Mouse (Mus musculus) limb, embryonic 12.5 days (tissue): Measurements from ENCODE around the gene Bend4. TPM values are rescaled to one million over a fixed set of nuclear protein-coding genes. Genes with fewer than 3 reads are reported as not detected.

Source experiments
- ATAC-seq: fragments of 200-750 bp; cut with Nextera tagmentation; 2 replicates; pipeline ENCODE4 v1.8.0; 2017; ENCODE audit warnings: low read depth, moderate TSS enrichment; ENCODE audit not compliant: insufficient number of reproducible peaks, insufficient read depth, low FRiP score, low TSS enrichment
- H3K27ac ChIP-seq: fragments of 300-500 bp; sonication (generic); 2 replicates; pipeline ENCODE4 v1.5.1; 2016; ENCODE audit warnings: mild to moderate bottlenecking, moderate library complexity
- H3K27me3 ChIP-seq: fragments of 300-500 bp; sonication (generic); 2 replicates; pipeline ENCODE4 v1.6.1; 2016; ENCODE audit warnings: mild to moderate bottlenecking, moderate library complexity
- H3K36me3 ChIP-seq: fragments of 300-500 bp; sonication (generic); 2 replicates; pipeline ENCODE4 v1.6.1; 2016; ENCODE audit warnings: mild to moderate bottlenecking, moderate library complexity
- H3K4me1 ChIP-seq: fragments of 300-500 bp; sonication (generic); replicated peaks from 2 replicates; pipeline ENCODE4 v1.6.1; 2016
- H3K4me2 ChIP-seq: fragments of 300-500 bp; sonication (generic); 2 replicates; pipeline ENCODE4 v1.6.1; 2016; ENCODE audit warnings: mild to moderate bottlenecking, moderate library complexity
- H3K4me3 ChIP-seq: fragments of 300-500 bp; sonication (generic); replicated peaks from 2 replicates; pipeline ENCODE4 v1.5.1; 2016; ENCODE audit warnings: mild to moderate bottlenecking
- H3K9ac ChIP-seq: fragments of 300-500 bp; sonication (generic); replicated peaks from 2 replicates; pipeline ENCODE4 v1.6.1; 2016; ENCODE audit warnings: mild to moderate bottlenecking, moderate library complexity
- H3K9me3 ChIP-seq: fragments of 300-500 bp; sonication (generic); 2 replicates; pipeline ENCODE4 v1.6.1; 2016; ENCODE audit warnings: mild to moderate bottlenecking, moderate library complexity
- WGBS: fragments of 180-500 bp; shearing (Covaris S2); methylation state at CpG from one replicate; pipeline ENCODE4 v1.1.7; 2016; 5-methylcytosine and 5-hydroxymethylcytosine counted together
- polyA plus RNA-seq: library from polyadenylated mRNA; unstranded; fragments of >200 nt; fragmentation: Nextera tagmentation; extraction: Ambion mirVana; gene quantifications from 2 replicates; pipeline ENCODE4 v1.2.1, GENCODE M21; 2016

The Bend4 gene
- polyA plus RNA-seq, 1 experiment from 2014 or later: 8.3 TPM

DNA sequence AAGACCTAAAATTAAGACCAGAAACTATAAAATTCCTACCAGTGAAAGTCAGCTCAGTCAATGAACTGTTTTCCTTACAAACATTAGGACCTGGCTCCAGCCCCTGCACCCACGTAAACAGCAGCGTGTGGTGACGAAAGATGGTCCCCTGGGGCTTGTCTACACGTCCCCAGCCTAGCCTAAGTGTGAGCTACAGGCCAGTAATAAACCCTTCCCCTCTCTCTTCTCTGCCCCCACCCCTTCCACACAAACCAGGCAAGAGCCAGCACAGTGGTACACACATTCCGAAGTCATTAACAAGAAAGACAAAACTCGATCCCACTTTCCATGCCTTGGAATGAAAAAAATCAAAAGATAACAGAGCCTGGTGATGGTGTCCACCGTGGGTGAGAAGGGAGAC is 16.6 kb downstream of the Bend4 start:
- no peak overlapping the region for H3K9ac ChIP-seq
- no peak overlapping the region for H3K4me3 ChIP-seq
- H3K36me3 ChIP-seq: peaks cover 11% of the 10 kb centered on the region; the same call in 1 of the 2 replicates
- no peaks in the 10 kb centered on the region for H3K9me3 ChIP-seq
- WGBS: 38% methylated on average over 7 of the region's 7 CpGs
- peaks cover 34% of the 10 kb centered on the region for H3K4me1 ChIP-seq
- peak; percentile 79; the same call in 1 of the 2 replicates for ATAC-seq
- no peak overlapping the region for H3K4me2 ChIP-seq
- H3K27ac ChIP-seq: no peak overlapping the region
- no peaks in the 10 kb centered on the region for H3K27me3 ChIP-seq

DNA sequence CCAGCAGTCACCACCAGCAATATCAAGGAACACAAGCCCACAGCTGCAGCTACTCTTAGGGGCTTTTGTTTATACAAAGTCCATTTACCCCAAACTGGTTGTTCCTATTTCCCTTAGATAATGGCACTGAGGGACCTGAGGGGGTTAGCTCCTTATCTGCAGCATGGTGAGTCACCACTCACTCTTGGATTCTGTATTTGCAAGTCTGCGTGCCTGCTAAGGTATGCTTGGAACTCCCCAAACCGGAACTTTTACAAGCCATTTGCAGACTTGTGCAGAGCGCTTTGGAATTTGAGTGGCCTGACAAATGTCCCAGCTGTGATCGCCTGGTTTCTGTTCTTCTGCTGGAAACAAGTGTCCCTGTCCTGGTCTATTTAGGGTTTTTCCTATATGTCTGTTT is 17.7 kb downstream of the Bend4 start:
- Histone ChIP-seq H3K36me3 (peaks cover 8% of the 10 kb centered on the region; the same call in 1 of the 2 replicates), H3K4me1 (peaks cover 34% of the 10 kb centered on the region), H3K4me2 (no peak overlapping the region), H3K27ac (0 out of 2 replicates have a peak overlapping the region, but pooled peaks have one; percentile 1), H3K9me3 (no peaks in the 10 kb centered on the region), H3K27me3 (no peaks in the 10 kb centered on the region; the same call in 1 of the 2 replicates), H3K9ac (no peak overlapping the region), H3K4me3 (no peak overlapping the region)
- no peak for ATAC-seq
- 30% methylated on average over 4 of the region's 4 CpGs for WGBS

DNA sequence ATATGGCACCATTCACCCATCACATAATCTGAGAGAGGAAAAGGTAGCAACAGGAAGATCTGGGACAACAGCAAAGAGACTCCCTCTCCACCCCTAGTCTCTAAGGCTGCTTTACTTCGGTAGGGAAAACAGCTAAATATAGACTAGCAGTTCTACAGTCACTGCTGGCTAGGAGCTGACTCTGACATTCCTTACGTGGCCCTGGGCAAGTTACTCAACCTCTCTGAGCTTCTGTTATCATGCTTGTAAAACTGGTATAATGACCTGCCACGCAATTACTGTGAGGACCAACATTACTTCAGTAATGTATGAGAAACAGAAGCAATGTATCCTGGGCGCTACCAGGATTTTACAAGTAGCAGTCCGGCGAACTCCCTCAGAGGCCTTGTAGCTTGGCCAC is 19.7 kb downstream of the Bend4 start:
- 53% methylated on average over 6 of the region's 6 CpGs for WGBS
- Histone ChIP-seq H3K27me3 (peaks cover 8% of the 10 kb centered on the region; the same call in 1 of the 2 replicates), H3K9ac (no peak overlapping the region), H3K4me2 (no peak overlapping the region), H3K36me3 (peaks cover 23% of the 10 kb centered on the region), H3K9me3 (0 out of 2 replicates have a peak, but pooled peaks cover 2% of the 10 kb centered on the region), H3K27ac (no peak overlapping the region), H3K4me3 (no peak overlapping the region), H3K4me1 (peaks cover 34% of the 10 kb centered on the region)
- no peak for ATAC-seq

DNA sequence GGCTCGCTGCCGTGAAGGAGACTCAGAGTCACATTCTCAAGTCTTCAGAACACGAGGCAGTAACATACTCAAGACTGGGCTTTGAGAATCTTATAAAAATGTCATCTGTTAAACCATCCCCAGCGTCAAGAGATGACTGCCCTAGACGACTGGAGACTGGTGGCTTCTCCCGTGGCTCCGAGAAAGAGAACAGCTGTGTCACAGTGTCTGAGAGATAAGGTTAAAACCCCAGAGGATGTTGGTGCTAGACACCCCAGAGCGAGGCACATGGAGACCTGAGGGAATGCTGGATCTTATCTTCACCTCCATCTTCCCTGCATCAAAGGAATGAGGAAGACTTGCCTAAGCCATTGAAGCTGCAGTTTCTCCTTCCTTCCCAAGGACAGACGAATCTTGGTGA is 23.2 kb downstream of the Bend4 start:
- no peak for ATAC-seq
- Histone ChIP-seq H3K27ac (no peak overlapping the region), H3K9ac (no peak overlapping the region), H3K4me1 (peaks cover 45% of the 10 kb centered on the region), H3K4me2 (no peak overlapping the region), H3K4me3 (no peak overlapping the region), H3K27me3 (peaks cover 8% of the 10 kb centered on the region; the same call in 1 of the 2 replicates), H3K36me3 (peaks cover 23% of the 10 kb centered on the region), H3K9me3 (0 out of 2 replicates have a peak, but pooled peaks cover 4% of the 10 kb centered on the region)
- 71% methylated on average over 9 of the region's 9 CpGs for WGBS

DNA sequence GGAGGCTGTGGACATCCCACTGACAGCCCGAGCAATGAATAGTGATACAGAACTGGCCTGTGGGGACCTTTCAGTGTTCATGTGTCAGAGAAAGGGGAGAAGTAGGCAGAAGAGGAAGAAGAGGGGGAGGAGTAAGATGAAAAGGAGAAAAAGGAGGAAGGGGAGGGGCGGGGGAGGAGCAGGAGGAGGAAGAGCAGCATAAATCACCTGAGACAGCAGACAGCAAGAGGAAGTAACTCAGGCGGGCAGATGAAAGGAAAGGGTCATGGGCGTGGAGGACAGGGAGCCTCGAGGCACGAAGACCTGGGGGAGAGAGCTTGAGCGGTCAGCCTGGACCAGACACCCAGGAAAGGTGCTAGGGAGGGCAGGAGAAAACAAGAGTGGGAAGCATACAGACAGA is 23.7 kb downstream of the Bend4 start:
- 49% methylated on average over 7 of the region's 7 CpGs for WGBS
- Histone ChIP-seq H3K9me3 (0 out of 2 replicates have a peak, but pooled peaks cover 4% of the 10 kb centered on the region), H3K4me2 (no peak overlapping the region), H3K36me3 (peaks cover 23% of the 10 kb centered on the region), H3K4me1 (peaks cover 45% of the 10 kb centered on the region), H3K4me3 (no peak overlapping the region), H3K27ac (no peak overlapping the region), H3K9ac (no peak overlapping the region), H3K27me3 (peaks cover 8% of the 10 kb centered on the region; the same call in 1 of the 2 replicates)
- no peak for ATAC-seq

DNA sequence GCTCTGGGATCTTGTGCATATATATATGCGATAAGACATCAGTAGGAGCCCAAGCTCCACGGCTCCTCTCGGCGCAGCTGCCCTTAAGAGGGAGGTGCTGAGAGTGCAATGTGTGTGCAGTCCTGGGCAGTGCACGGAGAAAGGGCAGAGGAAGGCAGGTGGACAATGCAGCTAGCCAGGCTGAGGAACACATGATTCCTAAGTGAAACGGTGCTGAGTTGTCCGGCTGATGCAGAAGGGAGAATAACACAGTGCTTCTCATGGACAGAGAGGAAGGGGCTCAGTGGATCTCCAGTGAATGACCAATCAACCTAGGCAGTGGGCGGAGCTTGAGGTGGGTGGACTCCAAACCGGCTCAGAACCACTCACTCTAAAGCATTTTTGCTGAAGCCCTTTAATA is 26.5 kb downstream of the Bend4 start:
- ATAC-seq: peak; percentile 52; the same call in 1 of the 2 replicates
- peaks cover 29% of the 10 kb centered on the region for H3K36me3 ChIP-seq
- H3K4me2 ChIP-seq: peak overlapping the region; percentile 52
- H3K4me3 ChIP-seq: peak overlapping the region; percentile 18
- H3K27me3 ChIP-seq: peaks cover 8% of the 10 kb centered on the region; the same call in 1 of the 2 replicates
- H3K27ac ChIP-seq: peak overlapping the region; percentile 82
- peaks cover 47% of the 10 kb centered on the region for H3K4me1 ChIP-seq
- 25% methylated on average over 9 of the region's 9 CpGs for WGBS
- no peak overlapping the region for H3K9ac ChIP-seq
- H3K9me3 ChIP-seq: 0 out of 2 replicates have a peak, but pooled peaks cover 4% of the 10 kb centered on the region

DNA sequence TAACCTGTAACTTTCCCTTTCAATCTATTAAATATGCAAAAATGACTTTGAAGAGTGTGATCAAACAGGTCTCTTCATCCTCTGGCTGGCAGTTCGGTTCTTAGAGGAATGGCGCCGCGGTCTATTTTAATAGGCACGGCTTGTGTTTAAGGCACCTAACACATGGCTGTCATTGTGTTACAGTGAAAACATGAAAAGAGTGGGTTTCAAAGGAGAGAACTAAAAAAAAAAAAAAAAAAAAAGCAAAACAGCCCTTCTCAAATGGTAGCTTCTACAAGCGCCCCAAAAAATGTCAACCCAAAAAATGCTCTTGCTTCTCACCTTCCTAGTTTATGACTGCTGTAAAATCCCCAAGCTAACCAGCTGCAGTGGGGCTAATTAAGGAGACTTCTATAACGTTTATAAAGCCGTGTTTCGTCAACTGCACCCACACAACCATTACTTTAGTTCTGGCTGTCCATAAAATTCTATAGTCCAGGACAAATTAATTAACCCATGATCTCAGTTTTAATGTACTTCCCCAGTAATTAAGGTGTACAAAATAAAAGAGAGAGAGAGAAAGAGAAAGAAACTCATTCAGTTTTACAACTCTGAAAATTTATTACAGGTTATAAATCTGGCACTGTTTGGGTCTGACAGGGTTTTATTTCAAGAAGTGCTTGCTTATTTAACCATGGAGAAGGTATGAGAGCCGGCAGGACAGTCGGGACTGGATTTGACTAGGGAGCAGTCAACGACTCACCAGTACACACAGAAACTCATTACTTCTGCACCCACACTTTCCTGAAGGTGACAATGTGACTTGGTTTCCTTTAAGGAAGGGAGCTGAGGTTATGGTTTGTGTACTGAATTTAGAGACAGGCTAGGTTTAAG is 27.3 kb downstream of the Bend4 start:
- Histone ChIP-seq H3K27ac (peak overlapping the region; percentile 82), H3K4me1 (peaks cover 47% of the 10 kb centered on the region), H3K9ac (no peak overlapping the region), H3K36me3 (peaks cover 26% of the 10 kb centered on the region), H3K27me3 (peaks cover 8% of the 10 kb centered on the region; the same call in 1 of the 2 replicates), H3K9me3 (0 out of 2 replicates have a peak, but pooled peaks cover 4% of the 10 kb centered on the region), H3K4me2 (peak overlapping the region; percentile 52), H3K4me3 (0 out of 2 replicates have a peak overlapping the region, but pooled peaks have one; percentile 18)
- WGBS: 6% methylated on average over 12 of the region's 12 CpGs
- peak; percentile 53; the same call in 1 of the 2 replicates for ATAC-seq

DNA sequence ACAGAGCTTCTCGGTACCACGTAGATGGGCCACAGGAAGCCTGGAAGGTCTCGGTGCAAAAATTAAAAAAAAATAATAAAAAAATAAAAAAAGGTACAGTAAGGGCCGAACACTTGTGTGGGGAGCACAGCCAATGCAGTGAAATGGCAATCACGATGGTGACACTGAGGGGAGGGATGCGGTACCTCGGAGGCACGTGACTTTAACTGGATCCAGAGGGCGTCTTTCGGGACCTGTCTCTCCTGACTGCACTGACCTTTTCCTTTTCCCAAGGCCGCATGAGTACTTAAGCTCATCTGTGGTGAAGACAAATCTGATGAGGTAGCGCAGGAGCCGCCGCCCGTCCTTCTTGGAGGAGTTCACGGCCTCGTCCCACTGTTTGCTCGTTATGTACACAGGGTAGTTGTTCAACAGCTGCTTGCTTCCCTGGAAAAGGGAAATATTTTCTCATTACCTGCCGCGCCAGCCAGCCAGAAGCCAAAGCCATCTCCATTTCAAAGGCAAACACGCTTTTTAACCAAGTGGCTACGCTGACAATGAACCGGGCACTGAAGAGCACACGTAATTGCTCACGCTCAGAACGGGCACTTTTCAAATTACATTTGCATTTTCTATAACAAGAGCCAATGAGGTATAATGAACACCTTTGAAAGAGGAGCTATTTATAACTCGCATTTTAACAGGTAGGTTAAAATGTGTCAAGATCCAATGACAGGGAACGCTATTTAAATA is 28.1 kb downstream of the Bend4 start:
- Histone ChIP-seq H3K27ac (peak overlapping the region; percentile 74), H3K4me1 (peaks cover 47% of the 10 kb centered on the region), H3K4me3 (peak overlapping the region; percentile 9; the same call in 1 of the 2 replicates), H3K4me2 (peak overlapping the region; percentile 52), H3K9me3 (0 out of 2 replicates have a peak, but pooled peaks cover 4% of the 10 kb centered on the region), H3K36me3 (peaks cover 23% of the 10 kb centered on the region), H3K27me3 (peaks cover 8% of the 10 kb centered on the region; the same call in 1 of the 2 replicates), H3K9ac (no peak overlapping the region)
- no peak for ATAC-seq
- 29% methylated on average over 28 of the region's 28 CpGs for WGBS

DNA sequence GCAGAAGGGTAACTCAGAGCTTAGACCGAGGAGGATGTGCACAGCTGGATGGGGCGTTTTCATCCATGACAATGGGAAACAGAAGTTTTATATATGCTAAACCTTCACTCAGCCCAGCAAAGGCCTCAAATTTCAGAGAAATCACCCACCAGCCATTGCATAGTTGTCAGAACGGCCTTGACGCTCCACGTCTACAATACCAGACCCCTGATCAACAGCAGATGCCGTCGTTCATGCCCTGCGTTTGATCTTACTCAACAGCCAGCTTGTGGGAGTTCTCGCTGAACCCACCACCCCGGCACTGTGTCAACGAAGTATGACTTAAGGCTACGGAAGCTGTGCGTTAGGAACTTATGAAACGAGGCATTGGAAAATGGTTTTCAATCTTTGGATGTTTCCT is 30.9 kb downstream of the Bend4 start:
- peaks cover 36% of the 10 kb centered on the region for H3K4me1 ChIP-seq
- H3K4me3 ChIP-seq: no peak overlapping the region
- H3K4me2 ChIP-seq: no peak overlapping the region
- H3K9me3 ChIP-seq: no peaks in the 10 kb centered on the region
- H3K27me3 ChIP-seq: no peaks in the 10 kb centered on the region; the same call in 1 of the 2 replicates
- ATAC-seq: no peak
- no peak overlapping the region for H3K9ac ChIP-seq
- H3K27ac ChIP-seq: no peak overlapping the region
- 28% methylated on average over 14 of the region's 14 CpGs for WGBS
- H3K36me3 ChIP-seq: peaks cover 6% of the 10 kb centered on the region; the same call in 1 of the 2 replicates

DNA sequence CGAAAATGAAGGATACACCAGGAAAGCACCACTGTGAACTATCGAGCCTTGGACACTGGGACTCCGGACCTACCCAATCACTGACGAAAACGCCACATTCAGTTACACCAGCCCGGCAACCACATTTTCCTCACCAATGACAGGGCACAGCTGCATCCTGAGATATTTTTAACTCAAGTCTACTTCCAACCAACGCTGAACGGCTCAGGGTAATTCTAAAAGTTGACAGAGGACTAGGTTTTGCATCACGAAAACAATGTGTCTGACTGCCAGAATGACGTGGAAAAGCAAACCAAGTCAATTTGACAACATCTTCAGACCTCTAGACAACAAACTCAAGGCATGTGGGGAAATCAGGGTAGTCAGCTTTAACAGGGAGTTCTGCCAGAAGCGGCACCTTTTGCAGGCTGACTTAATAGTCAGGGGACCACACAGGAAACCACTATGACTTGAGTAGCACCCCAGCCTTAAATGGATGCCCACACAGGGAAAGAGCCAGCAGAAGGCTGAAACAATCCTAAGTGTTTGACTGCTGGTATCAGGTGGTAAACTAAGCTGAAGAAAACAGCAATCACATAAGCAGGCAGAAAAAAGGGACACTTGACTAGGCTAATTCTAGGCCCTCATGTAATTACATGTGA is 32.8 kb downstream of the Bend4 start:
- no peak overlapping the region for H3K9ac ChIP-seq
- peaks cover 24% of the 10 kb centered on the region for H3K4me1 ChIP-seq
- peaks cover 10% of the 10 kb centered on the region; the same call in 1 of the 2 replicates for H3K36me3 ChIP-seq
- H3K27ac ChIP-seq: no peak overlapping the region
- H3K27me3 ChIP-seq: no peaks in the 10 kb centered on the region; the same call in 1 of the 2 replicates
- H3K9me3 ChIP-seq: no peaks in the 10 kb centered on the region
- 86% methylated on average over 11 of the region's 11 CpGs for WGBS
- H3K4me3 ChIP-seq: no peak overlapping the region
- no peak for ATAC-seq
- no peak overlapping the region for H3K4me2 ChIP-seq
